Mouse (Mus musculus) lung, embryonic 14.5 days (tissue): ENCODE data around the gene Pxt1. TPM values are rescaled to one million over a fixed set of nuclear protein-coding genes. Genes with fewer than 3 reads are reported as not detected.

Experiments
- ATAC-seq: fragments of 200-750 bp; cut with Nextera tagmentation; 2 replicates; pipeline ENCODE4 v1.8.0; 2017; ENCODE audit warnings: mild to moderate bottlenecking, moderate TSS enrichment, moderate library complexity; ENCODE audit not compliant: insufficient read depth
- DNase-seq: peaks from one replicate; pipeline ENCODE4 v3.0.0-alpha.2; 2015
- H3K27ac ChIP-seq: fragments of 300-500 bp; sonication (generic); 2 replicates; pipeline ENCODE4 v1.5.1; 2014; ENCODE audit warnings: low read depth, mild to moderate bottlenecking, moderate library complexity
- H3K27me3 ChIP-seq: fragments of 300-500 bp; sonication (generic); 2 replicates; pipeline ENCODE4 v1.6.1; 2014; ENCODE audit warnings: low read length, control low read depth; ENCODE audit not compliant: insufficient read depth
- H3K36me3 ChIP-seq: fragments of 300-500 bp; sonication (generic); 2 replicates; pipeline ENCODE4 v1.6.1; 2014; ENCODE audit warnings: control low read depth; ENCODE audit not compliant: insufficient read depth
- H3K4me1 ChIP-seq: fragments of 300-500 bp; sonication (generic); 2 replicates; pipeline ENCODE4 v1.6.1; 2014; ENCODE audit warnings: antibody characterized with exemption, control low read depth; ENCODE audit not compliant: insufficient read depth
- H3K4me2 ChIP-seq: fragments of 300-500 bp; sonication (generic); 2 replicates; pipeline ENCODE4 v1.6.1; 2014; ENCODE audit warnings: mild to moderate bottlenecking
- H3K4me3 ChIP-seq: fragments of 300-500 bp; sonication (generic); 2 replicates; pipeline ENCODE4 v1.5.1; 2014; ENCODE audit warnings: low read depth, low read length
- H3K9ac ChIP-seq: fragments of 300-500 bp; sonication (generic); 2 replicates; pipeline ENCODE4 v1.6.1; 2014
- H3K9me3 ChIP-seq: fragments of 300-500 bp; sonication (generic); 2 replicates; pipeline ENCODE4 v1.6.1; 2016; ENCODE audit warnings: low read depth, low read length, control low read depth
- CTCF ChIP-seq: IDR thresholded peaks from 2 replicates; pipeline ENCODE4 v1.5.1; 2016; ENCODE audit warnings: antibody characterized with exemption, low read depth
- WGBS: fragments of 180-500 bp; shearing (Covaris S2); extraction: QIAGEN DNeasy Blood & Tissue Kit; methylation state at CpG from one replicate; pipeline ENCODE4 v1.1.7; 2014; 5-methylcytosine and 5-hydroxymethylcytosine counted together
- polyA plus RNA-seq: library from polyadenylated mRNA; unstranded; fragments of >200 nt; fragmentation: Nextera tagmentation; extraction: Ambion mirVana; gene quantifications from 2 replicates; pipeline ENCODE4 v1.2.1, GENCODE M21; 2014

Gene Pxt1
- polyA plus RNA-seq, 1 experiment from 2014 or later, result 0.82 TPM

GRCm38 (mm10) chr17:28961596-28961995, 18.0 kb upstream of the Pxt1 start:
- Histone ChIP-seq H3K27ac (no peak overlapping the region), H3K27me3 (no peaks in the 10 kb centered on the region), H3K4me3 (no peak overlapping the region), H3K4me2 (no peak overlapping the region), H3K36me3 (peaks cover 74% of the 10 kb centered on the region), H3K9ac (no peak overlapping the region), H3K4me1 (no peaks in the 10 kb centered on the region), H3K9me3 (no peaks in the 10 kb centered on the region)
- no peak for TF ChIP-seq CTCF
- ATAC-seq (no peak), DNase-seq (no peak)
- WGBS, result 78% methylated on average over 10 of the region's 10 CpGs

GRCm38 (mm10) chr17:28960597-28960996, 17.0 kb upstream of the Pxt1 start:
- no peak overlapping the region for H3K27ac ChIP-seq
- no peaks in the 10 kb centered on the region for H3K9me3 ChIP-seq
- 34% methylated on average over 10 of the region's 10 CpGs for WGBS
- no peak overlapping the region for H3K9ac ChIP-seq
- DNase-seq (peak; percentile 3), ATAC-seq (no peak)
- no peaks in the 10 kb centered on the region for H3K27me3 ChIP-seq
- H3K4me1 ChIP-seq, result no peaks in the 10 kb centered on the region
- no peak for TF ChIP-seq CTCF
- H3K4me2 ChIP-seq, result no peak overlapping the region
- peaks cover 64% of the 10 kb centered on the region for H3K36me3 ChIP-seq
- no peak overlapping the region for H3K4me3 ChIP-seq

- DNase-seq (no peak), ATAC-seq (no peak)
- 0 out of 2 replicates have a peak overlapping the region, but pooled peaks have one; percentile 79 for H3K9ac ChIP-seq
- H3K4me2 ChIP-seq, result no peak overlapping the region
- no peak overlapping the region for H3K27ac ChIP-seq
- H3K4me3 ChIP-seq, result peak overlapping the region; percentile 77; the same call in 1 of the 2 replicates
- H3K4me1 ChIP-seq, result peaks cover 13% of the 10 kb centered on the region
- no peaks in the 10 kb centered on the region for H3K27me3 ChIP-seq
- H3K9me3 ChIP-seq, result no peaks in the 10 kb centered on the region
- no peak for TF ChIP-seq CTCF
- 96% methylated on average over 9 of the region's 9 CpGs for WGBS
- peaks cover 11% of the 10 kb centered on the region; the same call in 1 of the 2 replicates for H3K36me3 ChIP-seq
These were observed 10.8 kb upstream of the Pxt1 start for GRCm38 (mm10) chr17:28954416-28954815.

- Histone ChIP-seq H3K27ac (peak overlapping the region; percentile 93), H3K4me3 (peak overlapping the region; percentile 77), H3K4me2 (peak overlapping the region; percentile 82), H3K9me3 (no peaks in the 10 kb centered on the region), H3K27me3 (no peaks in the 10 kb centered on the region), H3K4me1 (peaks cover 13% of the 10 kb centered on the region), H3K9ac (peak overlapping the region; percentile 79), H3K36me3 (0 out of 2 replicates have a peak, but pooled peaks cover 9% of the 10 kb centered on the region)
- ATAC-seq (no peak), DNase-seq (peak; percentile 30)
- 4% methylated on average over 9 of the region's 9 CpGs for WGBS
- TF ChIP-seq CTCF, result no peak
These were observed 9.6 kb upstream of the Pxt1 start for GRCm38 (mm10) chr17:28953251-28953650.

GRCm38 (mm10) chr17:28951831-28952799, 8.5 kb upstream of the Pxt1 start, which contains the start of gene Kctd20:
TSS of gene Kctd20 (plus strand) at chr17:28951950.
- 2% methylated on average over 73 of the region's 80 CpGs for WGBS
- H3K4me3 ChIP-seq, result peak within 1 kb of the TSS; percentile 77
- H3K36me3 ChIP-seq, result 0 out of 2 replicates have a peak, but pooled peaks cover 2% of the 10 kb centered on the region
- no peaks in the 10 kb centered on the region for H3K27me3 ChIP-seq
- peak within 1 kb of the TSS; percentile 82 for H3K4me2 ChIP-seq
- ATAC-seq (peak; percentile 94), DNase-seq (peak; percentile 96)
- H3K9me3 ChIP-seq, result no peaks in the 10 kb centered on the region
- peak within 1 kb of the TSS; percentile 79 for H3K9ac ChIP-seq
- peak within 1 kb of the TSS; percentile 93 for H3K27ac ChIP-seq
- no peak for TF ChIP-seq CTCF
- peaks cover 13% of the 10 kb centered on the region for H3K4me1 ChIP-seq

- H3K36me3 ChIP-seq, result 0 out of 2 replicates have a peak, but pooled peaks cover 2% of the 10 kb centered on the region
- H3K9ac ChIP-seq, result no peak overlapping the region
- no peak overlapping the region for H3K4me3 ChIP-seq
- H3K4me2 ChIP-seq, result no peak overlapping the region
- ATAC-seq (no peak), DNase-seq (no peak)
- no peak for TF ChIP-seq CTCF
- no peaks in the 10 kb centered on the region for H3K9me3 ChIP-seq
- H3K27me3 ChIP-seq, result no peaks in the 10 kb centered on the region
- peaks cover 13% of the 10 kb centered on the region for H3K4me1 ChIP-seq
- no peak overlapping the region for H3K27ac ChIP-seq
- WGBS, result 62% methylated on average over 4 of the region's 4 CpGs
These were observed 7.1 kb upstream of the Pxt1 start for GRCm38 (mm10) chr17:28950751-28951150.

- no peak overlapping the region for H3K9ac ChIP-seq
- H3K36me3 ChIP-seq, result no peaks in the 10 kb centered on the region
- H3K4me3 ChIP-seq, result no peak overlapping the region
- no peak for TF ChIP-seq CTCF
- H3K27ac ChIP-seq, result no peak overlapping the region
- DNase-seq (peak; percentile 48), ATAC-seq (no peak)
- no peaks in the 10 kb centered on the region for H3K9me3 ChIP-seq
- H3K4me1 ChIP-seq, result peaks cover 7% of the 10 kb centered on the region
- no peaks in the 10 kb centered on the region for H3K27me3 ChIP-seq
- H3K4me2 ChIP-seq, result no peak overlapping the region
- WGBS, result 36% methylated on average over 4 of the region's 4 CpGs
These were observed 5.0 kb upstream of the Pxt1 start for GRCm38 (mm10) chr17:28948661-28949060.
